Mouse (Mus musculus): ENCODE measurements at regions not wholly inside any gene's neighbourhood (a gene's known extent, or its start where the extent isn't known, plus 50 kb on each side); places are given as distances from the start of the nearest gene placed in this dataset.
A peak's percentile ranks its signal among the peaks of the same experiment; 100 is the strongest.

GRCm38 (mm10) chr3:52468326-52468725 is 200.2 kb downstream of the Foxo1 start:
- Histone ChIP-seq H3K4me1 (ENCODE audit: control insufficient read depth, insufficient read depth, low read length) (no peaks in the 10 kb centered on the region), H3K9ac (replicated peaks; ENCODE audit: low read depth, low read length) (no peak overlapping the region), H3K36me3 (ENCODE audit: control insufficient read depth, insufficient read depth, low read length) (no peaks in the 10 kb centered on the region), H3K9me3 (ENCODE audit: control insufficient read depth, low read depth, low read length) (peaks cover 17% of the 10 kb centered on the region), H3K4me2 (replicated peaks; ENCODE audit: low read depth, low read length) (no peak overlapping the region), H3K27me3 (ENCODE audit: control insufficient read depth, insufficient read depth, low read length) (no peaks in the 10 kb centered on the region), H3K27ac (ENCODE audit: low read length) (no peak overlapping the region), H3K4me3 (ENCODE audit: low read depth, low read length) (no peak overlapping the region)
- WGBS: 90% methylated on average over 8 of the region's 8 CpGs
- ATAC-seq (ENCODE audit: insufficient number of reproducible peaks, insufficient read depth, low FRiP score, low read depth): no peak

- Histone ChIP-seq H3K36me3 (ENCODE audit: control insufficient read depth, insufficient read depth, low read length) (no peaks in the 10 kb centered on the region), H3K27me3 (ENCODE audit: control insufficient read depth, insufficient read depth, low read length) (no peaks in the 10 kb centered on the region), H3K4me1 (ENCODE audit: control insufficient read depth, insufficient read depth, low read length) (no peaks in the 10 kb centered on the region), H3K27ac (ENCODE audit: low read length) (no peak overlapping the region), H3K4me2 (replicated peaks; ENCODE audit: low read depth, low read length) (no peak overlapping the region), H3K9ac (replicated peaks; ENCODE audit: low read depth, low read length) (no peak overlapping the region), H3K9me3 (ENCODE audit: control insufficient read depth, low read depth, low read length) (peaks cover 17% of the 10 kb centered on the region), H3K4me3 (ENCODE audit: low read depth, low read length) (no peak overlapping the region)
- no peak for ATAC-seq (ENCODE audit: insufficient number of reproducible peaks, insufficient read depth, low FRiP score, low read depth)
- WGBS: 61% methylated on average over 3 of the region's 3 CpGs
Observed at GRCm38 (mm10) chr3:52467876-52468275, 199.7 kb downstream of the Foxo1 start.

- no peaks in the 10 kb centered on the region for H3K4me1 ChIP-seq (ENCODE audit: control insufficient read depth, insufficient read depth, low read length)
- H3K4me2 ChIP-seq (replicated peaks; ENCODE audit: low read depth, low read length): no peak overlapping the region
- H3K27me3 ChIP-seq (ENCODE audit: control insufficient read depth, insufficient read depth, low read length): no peaks in the 10 kb centered on the region
- no peak overlapping the region for H3K4me3 ChIP-seq (ENCODE audit: low read depth, low read length)
- WGBS: 59% methylated on average over 11 of the region's 11 CpGs
- no peak overlapping the region for H3K27ac ChIP-seq (ENCODE audit: low read length)
- no peak overlapping the region for H3K9ac ChIP-seq (replicated peaks; ENCODE audit: low read depth, low read length)
- H3K9me3 ChIP-seq (ENCODE audit: control insufficient read depth, low read depth, low read length): peaks cover 17% of the 10 kb centered on the region
- no peak for ATAC-seq (ENCODE audit: insufficient number of reproducible peaks, insufficient read depth, low FRiP score, low read depth)
- no peaks in the 10 kb centered on the region for H3K36me3 ChIP-seq (ENCODE audit: control insufficient read depth, insufficient read depth, low read length)
Observed at GRCm38 (mm10) chr3:52466984-52467565, 198.9 kb downstream of the Foxo1 start.

- no peaks in the 10 kb centered on the region for H3K36me3 ChIP-seq (ENCODE audit: control insufficient read depth, insufficient read depth, low read length)
- no peak overlapping the region for H3K27ac ChIP-seq (ENCODE audit: low read length)
- H3K4me3 ChIP-seq (ENCODE audit: low read depth, low read length): no peak overlapping the region
- H3K4me1 ChIP-seq (ENCODE audit: control insufficient read depth, insufficient read depth, low read length): no peaks in the 10 kb centered on the region
- H3K27me3 ChIP-seq (ENCODE audit: control insufficient read depth, insufficient read depth, low read length): no peaks in the 10 kb centered on the region
- no peak overlapping the region for H3K4me2 ChIP-seq (replicated peaks; ENCODE audit: low read depth, low read length)
- 58% methylated on average over 3 of the region's 3 CpGs for WGBS
- ATAC-seq (ENCODE audit: insufficient number of reproducible peaks, insufficient read depth, low FRiP score, low read depth): 0 out of 2 replicates have a peak, but pooled peaks have one; percentile 28
- no peak overlapping the region for H3K9ac ChIP-seq (replicated peaks; ENCODE audit: low read depth, low read length)
- peaks cover 14% of the 10 kb centered on the region for H3K9me3 ChIP-seq (ENCODE audit: control insufficient read depth, low read depth, low read length)
Observed at GRCm38 (mm10) chr3:52466571-52466970, 198.4 kb downstream of the Foxo1 start.

GRCm38 (mm10) chr3:52463911-52464310 is 195.8 kb downstream of the Foxo1 start:
- Histone ChIP-seq H3K4me2 (replicated peaks; ENCODE audit: low read depth, low read length) (no peak overlapping the region), H3K27me3 (ENCODE audit: control insufficient read depth, insufficient read depth, low read length) (no peaks in the 10 kb centered on the region), H3K4me1 (ENCODE audit: control insufficient read depth, insufficient read depth, low read length) (no peaks in the 10 kb centered on the region), H3K9ac (replicated peaks; ENCODE audit: low read depth, low read length) (no peak overlapping the region), H3K36me3 (ENCODE audit: control insufficient read depth, insufficient read depth, low read length) (no peaks in the 10 kb centered on the region), H3K27ac (ENCODE audit: low read length) (no peak overlapping the region), H3K9me3 (ENCODE audit: control insufficient read depth, low read depth, low read length) (no peaks in the 10 kb centered on the region), H3K4me3 (ENCODE audit: low read depth, low read length) (no peak overlapping the region)
- no peak for ATAC-seq (ENCODE audit: insufficient number of reproducible peaks, insufficient read depth, low FRiP score, low read depth)
- 42% methylated on average over 7 of the region's 7 CpGs for WGBS

- no peak overlapping the region for H3K27ac ChIP-seq (ENCODE audit: low read length)
- H3K9ac ChIP-seq (replicated peaks; ENCODE audit: low read depth, low read length): no peak overlapping the region
- H3K4me3 ChIP-seq (ENCODE audit: low read depth, low read length): no peak overlapping the region
- H3K36me3 ChIP-seq (ENCODE audit: control insufficient read depth, insufficient read depth, low read length): no peaks in the 10 kb centered on the region
- H3K9me3 ChIP-seq (ENCODE audit: control insufficient read depth, low read depth, low read length): no peaks in the 10 kb centered on the region
- H3K4me1 ChIP-seq (ENCODE audit: control insufficient read depth, insufficient read depth, low read length): 0 out of 2 replicates have a peak, but pooled peaks cover 2% of the 10 kb centered on the region
- whole genome bisulfite sequencing: 82% methylated on average over 5 of the region's 5 CpGs
- no peak for ATAC-seq (ENCODE audit: insufficient number of reproducible peaks, insufficient read depth, low FRiP score, low read depth)
- H3K27me3 ChIP-seq (ENCODE audit: control insufficient read depth, insufficient read depth, low read length): no peaks in the 10 kb centered on the region
- no peak overlapping the region for H3K4me2 ChIP-seq (replicated peaks; ENCODE audit: low read depth, low read length)
Observed at GRCm38 (mm10) chr3:52454955-52455354, 186.8 kb downstream of the Foxo1 start.

- H3K9me3 ChIP-seq (ENCODE audit: control insufficient read depth, low read depth, low read length): no peaks in the 10 kb centered on the region
- no peaks in the 10 kb centered on the region for H3K36me3 ChIP-seq (ENCODE audit: control insufficient read depth, insufficient read depth, low read length)
- 0 out of 2 replicates have a peak, but pooled peaks cover 2% of the 10 kb centered on the region for H3K4me1 ChIP-seq (ENCODE audit: control insufficient read depth, insufficient read depth, low read length)
- no peak overlapping the region for H3K9ac ChIP-seq (replicated peaks; ENCODE audit: low read depth, low read length)
- H3K4me2 ChIP-seq (replicated peaks; ENCODE audit: low read depth, low read length): no peak overlapping the region
- no peak overlapping the region for H3K4me3 ChIP-seq (ENCODE audit: low read depth, low read length)
- 66% methylated on average over 3 of the region's 3 CpGs for WGBS
- H3K27ac ChIP-seq (ENCODE audit: low read length): no peak overlapping the region
- H3K27me3 ChIP-seq (ENCODE audit: control insufficient read depth, insufficient read depth, low read length): no peaks in the 10 kb centered on the region
- ATAC-seq (ENCODE audit: insufficient number of reproducible peaks, insufficient read depth, low FRiP score, low read depth): no peak
Observed at GRCm38 (mm10) chr3:52453041-52453440, 184.9 kb downstream of the Foxo1 start.

GRCm38 (mm10) chr3:52452345-52452744 is 184.2 kb downstream of the Foxo1 start:
- Histone ChIP-seq H3K4me1 (ENCODE audit: control insufficient read depth, insufficient read depth, low read length) (0 out of 2 replicates have a peak, but pooled peaks cover 2% of the 10 kb centered on the region), H3K9me3 (ENCODE audit: control insufficient read depth, low read depth, low read length) (no peaks in the 10 kb centered on the region), H3K36me3 (ENCODE audit: control insufficient read depth, insufficient read depth, low read length) (no peaks in the 10 kb centered on the region), H3K27ac (ENCODE audit: low read length) (no peak overlapping the region), H3K27me3 (ENCODE audit: control insufficient read depth, insufficient read depth, low read length) (no peaks in the 10 kb centered on the region), H3K4me2 (replicated peaks; ENCODE audit: low read depth, low read length) (no peak overlapping the region), H3K9ac (replicated peaks; ENCODE audit: low read depth, low read length) (no peak overlapping the region), H3K4me3 (ENCODE audit: low read depth, low read length) (no peak overlapping the region)
- ATAC-seq (ENCODE audit: insufficient number of reproducible peaks, insufficient read depth, low FRiP score, low read depth): no peak
- 53% methylated on average over 5 of the region's 5 CpGs for WGBS

- Histone ChIP-seq H3K9me3 (ENCODE audit: control insufficient read depth, low read depth, low read length) (no peaks in the 10 kb centered on the region), H3K27ac (ENCODE audit: low read length) (no peak overlapping the region), H3K9ac (replicated peaks; ENCODE audit: low read depth, low read length) (no peak overlapping the region), H3K36me3 (ENCODE audit: control insufficient read depth, insufficient read depth, low read length) (no peaks in the 10 kb centered on the region), H3K4me1 (ENCODE audit: control insufficient read depth, insufficient read depth, low read length) (no peaks in the 10 kb centered on the region), H3K4me3 (ENCODE audit: low read depth, low read length) (no peak overlapping the region), H3K4me2 (replicated peaks; ENCODE audit: low read depth, low read length) (no peak overlapping the region), H3K27me3 (ENCODE audit: control insufficient read depth, insufficient read depth, low read length) (no peaks in the 10 kb centered on the region)
- no peak for ATAC-seq (ENCODE audit: insufficient number of reproducible peaks, insufficient read depth, low FRiP score, low read depth)
- 65% methylated on average over 1 of the region's 1 CpGs for WGBS
Observed at GRCm38 (mm10) chr3:52446991-52447390, 178.9 kb downstream of the Foxo1 start.

All from stomach, embryonic 14.5 days (tissue).